Mouse (Mus musculus): ENCODE results near the gene Tmem185b. TPM values are rescaled to one million over a fixed set of nuclear protein-coding genes. Genes with fewer than 3 reads are reported as not detected.
A peak's percentile ranks its signal among the peaks of the same experiment; 100 is the strongest.

Tmem185b gene
- polyA plus RNA-seq (2012; rRNA removed): 16.6 and 21.7 TPM in 2 replicates

GRCm38 (mm10) chr1:119525689-119526591 lies at the start of gene Tmem185b:
TSS of gene Tmem185b (plus strand) at chr1:119526160.
- DNase-seq (ENCODE audit: low spot score): peak; percentile 94

GRCm38 (mm10) chr1:119476905-119477353 lies 49.0 kb upstream of the Tmem185b start:
- DNase-seq (ENCODE audit: low spot score): no peak

- DNase-seq (ENCODE audit: low spot score): no peak
Observed at GRCm38 (mm10) chr1:119479641-119480040, 46.3 kb upstream of the Tmem185b start.

- no peak for DNase-seq (ENCODE audit: low spot score)
Observed at GRCm38 (mm10) chr1:119480678-119481077, 45.3 kb upstream of the Tmem185b start.

- no peak for DNase-seq (ENCODE audit: low spot score)
Observed at GRCm38 (mm10) chr1:119481205-119481932, 44.6 kb upstream of the Tmem185b start.

- no peak for DNase-seq (ENCODE audit: low spot score)
Observed at GRCm38 (mm10) chr1:119482891-119483290, 43.1 kb upstream of the Tmem185b start.

GRCm38 (mm10) chr1:119484457-119484856 lies 41.5 kb upstream of the Tmem185b start:
- no peak for DNase-seq (ENCODE audit: low spot score)

- no peak for DNase-seq (ENCODE audit: low spot score)
Observed at GRCm38 (mm10) chr1:119485825-119486224, 40.1 kb upstream of the Tmem185b start.

GRCm38 (mm10) chr1:119487917-119488590 lies 37.9 kb upstream of the Tmem185b start:
- DNase-seq (ENCODE audit: low spot score): no peak

GRCm38 (mm10) chr1:119490765-119491164 lies 35.2 kb upstream of the Tmem185b start:
- DNase-seq (ENCODE audit: low spot score): no peak

GRCm38 (mm10) chr1:119492097-119492496 lies 33.9 kb upstream of the Tmem185b start:
- peak; percentile 55 for DNase-seq (ENCODE audit: low spot score)

- no peak for DNase-seq (ENCODE audit: low spot score)
Observed at GRCm38 (mm10) chr1:119492505-119492904, 33.5 kb upstream of the Tmem185b start.

- DNase-seq (ENCODE audit: low spot score): no peak
Observed at GRCm38 (mm10) chr1:119494024-119494711, 31.8 kb upstream of the Tmem185b start.

- no peak for DNase-seq (ENCODE audit: low spot score)
Observed at GRCm38 (mm10) chr1:119494712-119495395, 31.1 kb upstream of the Tmem185b start.

- no peak for DNase-seq (ENCODE audit: low spot score)
Observed at GRCm38 (mm10) chr1:119495396-119495775, 30.6 kb upstream of the Tmem185b start.

- DNase-seq (ENCODE audit: low spot score): no peak
Observed at GRCm38 (mm10) chr1:119497346-119498004, 28.5 kb upstream of the Tmem185b start.

GRCm38 (mm10) chr1:119498536-119499231 lies 27.3 kb upstream of the Tmem185b start:
- DNase-seq (ENCODE audit: low spot score): no peak

GRCm38 (mm10) chr1:119499456-119499855 lies 26.5 kb upstream of the Tmem185b start:
- DNase-seq (ENCODE audit: low spot score): no peak

GRCm38 (mm10) chr1:119501881-119502280 lies 24.1 kb upstream of the Tmem185b start:
- DNase-seq (ENCODE audit: low spot score): no peak

GRCm38 (mm10) chr1:119502729-119503128 lies 23.2 kb upstream of the Tmem185b start:
- no peak for DNase-seq (ENCODE audit: low spot score)

All from urinary bladder, adult 2 months (tissue).